Mouse (Mus musculus) adrenal gland, postnatal 4 days (tissue): ENCODE results near the gene Leap2. TPM values are rescaled to one million over a fixed set of nuclear protein-coding genes. Genes with fewer than 3 reads are reported as not detected.

Source experiments
- DNase-seq, 2 experiments: peaks; one replicate each; pipeline ENCODE4 v3.0.0; 2021 to 2022; ENCODE audit warnings: low spot score in 2 of 2, mixed read lengths in 2 of 2
- microRNA-seq: library from miRNA; unstranded; fragments of <30 nt; microRNA quantifications from one replicate; pipeline ENCODE4 v1.2.0, GENCODE M21; 2021
- total RNA-seq, 2 experiments: library from RNA; stranded (reverse); gene quantifications; 2 replicates each; pipeline ENCODE4 v1.2.3; 2021

Leap2 gene
- total RNA-seq, 2 experiments from 2014 or later: 7.2 TPM; not detected in 1

GRCm38 (mm10) chr11:53378918-53379317 lies 44.1 kb downstream of the Leap2 start:
- no peak for DNase-seq

Small RNA genes within 50 kb of the gene (microRNA-seq; reads per million reads assigned to microRNA genes)
- not detected for gene Mir6920

Other genes with a start within 250 kb of the Leap2 start
- gene Hspa4, start 122.7 kb downstream of the Leap2 start, total RNA-seq: 100 to 1,000 TPM; 150 to 168 TPM
- gene Zcchc10, start 98.5 kb downstream of the Leap2 start, total RNA-seq: 10 to 100 TPM; 12.5 to 16.4 TPM
- 100 to 1,000 TPM; 163 to 187 TPM for gene Aff4, start 72.3 kb downstream of the Leap2 start, total RNA-seq
- gene Uqcrq, start 7.7 kb upstream of the Leap2 start, total RNA-seq: 100 to 1,000 TPM; 559 to 683 TPM
- gene Gdf9, start 7.9 kb upstream of the Leap2 start, total RNA-seq: 1 to 10 TPM in 1 of 2 experiments, under 1 TPM in 1; 0.85 to 1.1 TPM
- gene Gm10447, start 33.9 kb upstream of the Leap2 start, total RNA-seq: under 1 TPM; 0.36 to 0.51 TPM
- gene Shroom1, start 34.0 kb upstream of the Leap2 start, total RNA-seq: 1 to 10 TPM; 4.5 to 5.8 TPM
- gene Gm9837, start 47.3 kb upstream of the Leap2 start, total RNA-seq: not detected
- gene Gm9945, start 57.0 kb upstream of the Leap2 start, total RNA-seq: not detected
- gene Sowaha, start 57.1 kb upstream of the Leap2 start, total RNA-seq: 1 to 10 TPM; 1.7 to 2.2 TPM
- 10 to 100 TPM; 60.4 to 65.7 TPM for gene Sept8, start 96.1 kb upstream of the Leap2 start, total RNA-seq
- gene Kif3a, start 144.2 kb upstream of the Leap2 start, total RNA-seq: 10 to 100 TPM; 27.5 to 30.1 TPM
- gene Il4, start 195.5 kb upstream of the Leap2 start, total RNA-seq: not detected
- not detected for gene Il13, start 211.5 kb upstream of the Leap2 start, total RNA-seq